8 mouse cellular contexts compared by ENCODE assay signal in genomic region chr3:88177106-88177505, GRCm38 (mm10). TPM values are rescaled to one million over a fixed set of nuclear protein-coding genes. Genes with fewer than 3 reads are reported as not detected.
DNase-seq lines count a peak whose midpoint lies in the region; ATAC-seq and TF ChIP-seq lines count a peak whose summit lies in the region.

No protein-coding gene starts in this region.

- in situ Hi-C loops in CH12.LX (cut with MboI; ENCODE audit: low pct_ligation_motif_present, low pct_unique_long_range_greater_than_20kb, low sequenced_read_pairs), result no loop called here

- peak overlapping the region; percentile 98 for H3K27ac ChIP-seq in heart, adult 2 months
- peak overlapping the region; percentile 94 for H3K27ac ChIP-seq in CH12.LX (ENCODE audit: insufficient read depth, low read depth)
- H3K27ac ChIP-seq in forebrain, embryonic 11.5 days (ENCODE audit: low read depth, low read length), result peak overlapping the region; percentile 97
- peak overlapping the region; percentile 96 for H3K27ac ChIP-seq in intestine, embryonic 15.5 days
- peak overlapping the region; percentile 98 for H3K27ac ChIP-seq in neural tube, embryonic 15.5 days (replicated peaks)

- H3K4me1 ChIP-seq in heart, adult 2 months (ENCODE audit: control insufficient read depth, insufficient read depth, low read length), result peaks cover 10% of the 10 kb centered on the region
- H3K4me1 ChIP-seq in CH12.LX (ENCODE audit: control insufficient read depth in 1 of 2, insufficient read depth in 2 of 2), result peaks cover 0 to 16% of the 10 kb centered on the region in 2 experiments; a peak in 2 of 4 replicates
- H3K4me1 ChIP-seq in forebrain, embryonic 11.5 days (replicated peaks; ENCODE audit: control insufficient read depth, insufficient read depth, low read length), result peaks cover 3% of the 10 kb centered on the region; the same call in 1 of the 2 replicates
- H3K4me1 ChIP-seq in intestine, embryonic 15.5 days (replicated peaks), result 0 out of 2 replicates have a peak, but pooled peaks cover 2% of the 10 kb centered on the region
- peaks cover 7% of the 10 kb centered on the region; the same call in 1 of the 2 replicates for H3K4me1 ChIP-seq in neural tube, embryonic 15.5 days

- DNase-seq in heart, adult 2 months, result peak in 1 of 2 experiments; percentile 43
- DNase-seq in heart, postnatal 4 days, result no peak
- peak; percentile 56 for DNase-seq in CH12.LX (ENCODE audit: extremely low read depth)
- no peak for DNase-seq in forebrain, embryonic 11.5 days (ENCODE audit: low spot score)
- DNase-seq in thymus, postnatal 0 days (ENCODE audit: low spot score), result no peak
- DNase-seq in embryo, embryonic 9.5 days (ENCODE audit: extremely low spot score), result no peak

- no peak for TF ChIP-seq EP300 in heart, adult 2 months (IDR thresholded peaks at IDR 0.05; ENCODE audit: insufficient read depth, low read depth, low read length)
- TF ChIP-seq EP300 in CH12.LX (IDR thresholded peaks at IDR 0.05; ENCODE audit: low read length), result no peak

- peak overlapping the region; percentile 43 for H3K4me2 ChIP-seq in CH12.LX (ENCODE audit: insufficient read depth, low read depth, poor library complexity, severe bottlenecking)
- peak overlapping the region; percentile 74 for H3K4me2 ChIP-seq in forebrain, embryonic 11.5 days (ENCODE audit: low read depth, low read length, severe bottlenecking)
- peak overlapping the region; percentile 55 for H3K4me2 ChIP-seq in intestine, embryonic 15.5 days (replicated peaks)
- peak overlapping the region; percentile 64 for H3K4me2 ChIP-seq in neural tube, embryonic 15.5 days

- WGBS in heart, adult 2 months, result 24% methylated on average over 5 of the region's 5 CpGs
- WGBS in forebrain, embryonic 11.5 days, result 79% methylated on average over 5 of the region's 5 CpGs
- WGBS in intestine, embryonic 15.5 days, result 57% methylated on average over 5 of the region's 5 CpGs
- WGBS in neural tube, embryonic 15.5 days, result 73% methylated on average over 5 of the region's 5 CpGs

- peak overlapping the region; percentile 63 for H3K4me3 ChIP-seq in heart, adult 2 months
- peak overlapping the region; percentile 43 to 61 (median 48) for H3K4me3 ChIP-seq in CH12.LX (replicated peaks in 1 of 3; ENCODE audit: low read depth in 2 of 3, low read length in 2 of 3, poor library complexity in 1 of 3)
- H3K4me3 ChIP-seq in forebrain, embryonic 11.5 days (ENCODE audit: low read depth, low read length), result peak overlapping the region; percentile 57
- H3K4me3 ChIP-seq in intestine, embryonic 15.5 days (replicated peaks), result peak overlapping the region; percentile 53
- H3K4me3 ChIP-seq in neural tube, embryonic 15.5 days (replicated peaks), result peak overlapping the region; percentile 55

- no peak for TF ChIP-seq POLR2A in heart, adult 2 months (IDR thresholded peaks at IDR 0.05; ENCODE audit: insufficient read depth, low read depth, low read length)
- TF ChIP-seq POLR2A in CH12.LX (IDR thresholded peaks at IDR 0.05; ENCODE audit: low read depth, low read length), result no peak

- dilution Hi-C loops in CH12.LX (cut with MboI; ENCODE audit: extremely low pct_ligation_motif_present, extremely low pct_unique_long_range_greater_than_20kb, low sequenced_read_pairs), result no loop called here

- peaks cover 2% of the 10 kb centered on the region; the same call in 1 of the 2 replicates for H3K36me3 ChIP-seq in heart, adult 2 months (ENCODE audit: control insufficient read depth, insufficient read depth, low read length)
- H3K36me3 ChIP-seq in CH12.LX (replicated peaks in 1 of 2; ENCODE audit: control insufficient read depth in 1 of 2, insufficient read depth in 1 of 2, low read length in 1 of 2), result peaks cover 21 to 38% of the 10 kb centered on the region in 2 experiments
- H3K36me3 ChIP-seq in forebrain, embryonic 11.5 days (ENCODE audit: control insufficient read depth, insufficient read depth, low read length), result no peaks in the 10 kb centered on the region; the same call in 1 of the 2 replicates
- H3K36me3 ChIP-seq in intestine, embryonic 15.5 days, result peaks cover 11% of the 10 kb centered on the region; the same call in 1 of the 2 replicates
- 0 out of 2 replicates have a peak, but pooled peaks cover 8% of the 10 kb centered on the region for H3K36me3 ChIP-seq in neural tube, embryonic 15.5 days

- intact Hi-C loops in heart, adult 2 months (cut with DNase I), result loop anchor here (10.0 kb wide), 1 partner anchor 52 kb away; no protein-coding TSS in a partner anchor

- no peaks in the 10 kb centered on the region for H3K27me3 ChIP-seq in heart, adult 2 months (ENCODE audit: control insufficient read depth, insufficient read depth, low read length)
- no peaks in the 10 kb centered on the region for H3K27me3 ChIP-seq in CH12.LX (replicated peaks)
- no peaks in the 10 kb centered on the region for H3K27me3 ChIP-seq in forebrain, embryonic 11.5 days (ENCODE audit: control insufficient read depth, insufficient read depth, low read length)
- no peaks in the 10 kb centered on the region for H3K27me3 ChIP-seq in intestine, embryonic 15.5 days (replicated peaks)
- H3K27me3 ChIP-seq in neural tube, embryonic 15.5 days (replicated peaks), result no peaks in the 10 kb centered on the region

- peak overlapping the region; percentile 26; the same call in 1 of the 2 replicates for H3K9ac ChIP-seq in heart, adult 2 months (ENCODE audit: low read depth, low read length)
- peak overlapping the region; percentile 71 for H3K9ac ChIP-seq in CH12.LX (ENCODE audit: insufficient read depth, low read depth)
- peak overlapping the region; percentile 82 for H3K9ac ChIP-seq in forebrain, embryonic 11.5 days (ENCODE audit: low read length)
- H3K9ac ChIP-seq in intestine, embryonic 15.5 days, result peak overlapping the region; percentile 59; the same call in 1 of the 2 replicates
- H3K9ac ChIP-seq in neural tube, embryonic 15.5 days (replicated peaks), result peak overlapping the region; percentile 60

- no peak for TF ChIP-seq CTCF in heart, adult 2 months (IDR thresholded peaks at IDR 0.05)
- TF ChIP-seq CTCF in CH12.LX (conservative IDR thresholded peaks at IDR 0.05 in 1 of 2, IDR thresholded peaks at IDR 0.05 in 1 of 2; ENCODE audit: low read depth in 2 of 2, low read length in 2 of 2), result no peak

- TF ChIP-seq RAD21 in CH12.LX (IDR thresholded peaks at IDR 0.05; ENCODE audit: low read depth, low read length), result no peak

- no peaks in the 10 kb centered on the region for H3K79me2 ChIP-seq in heart, adult 2 months (replicated peaks; ENCODE audit: control insufficient read depth, insufficient read depth, low read length)
- no peaks in the 10 kb centered on the region for H3K79me2 ChIP-seq in CH12.LX (replicated peaks; ENCODE audit: control insufficient read depth, extremely low read depth, insufficient read depth, poor library complexity, severe bottlenecking)

- no peaks in the 10 kb centered on the region for H3K9me3 ChIP-seq in CH12.LX (replicated peaks; ENCODE audit: low read length)
- no peaks in the 10 kb centered on the region for H3K9me3 ChIP-seq in forebrain, embryonic 11.5 days (ENCODE audit: control insufficient read depth, low read length)
- no peaks in the 10 kb centered on the region for H3K9me3 ChIP-seq in intestine, embryonic 15.5 days
- H3K9me3 ChIP-seq in neural tube, embryonic 15.5 days (replicated peaks), result no peaks in the 10 kb centered on the region

- peak; percentile 4; the same call in 1 of the 2 replicates for ATAC-seq in forebrain, embryonic 11.5 days (replicated peaks; ENCODE audit: low FRiP score)
- ATAC-seq in intestine, embryonic 15.5 days, result peak; percentile 0; the same call in 1 of the 2 replicates
- ATAC-seq in neural tube, embryonic 15.5 days (ENCODE audit: low FRiP score), result no peak; the same call in 1 of the 2 replicates

TF ChIP-seq in CH12.LX, 34 proteins besides CTCF, POLR2A, EP300 and RAD21:
- TF ChIP-seq ZMIZ1 (IDR thresholded peaks at IDR 0.05; ENCODE audit: low read depth, low read length) (0 out of 2 replicates have a peak, but pooled peaks have one; percentile 26), RCOR1 (conservative IDR thresholded peaks at IDR 0.05; ENCODE audit: low read depth, low read length) (no peak), TBP (conservative IDR thresholded peaks at IDR 0.05; ENCODE audit: low read depth, low read length) (peak; percentile 15; the same call in 1 of the 2 replicates), USF2 (conservative IDR thresholded peaks at IDR 0.05; ENCODE audit: low read depth, low read length) (no peak)

RNA-seq across cellular contexts. Expression of gene Mef2d, which starts 34.9 kb away (rescaled TPM):
- 100 to 1,000 TPM; 118 to 129 TPM for total RNA-seq in heart, adult 2 months (2021)
- 119 and 122 TPM in 2 replicates for polyA plus RNA-seq in heart, adult 2 months (2012; rRNA removed)
- 100 to 1,000 TPM; 115 to 120 TPM for total RNA-seq in heart, postnatal 4 days (2021)
- total RNA-seq in CH12.LX (2012; rRNA removed) (10.9 and 11.0 TPM in 2 replicates), CH12.LX (2014; rRNA removed) (4.3 and 4.8 TPM in 2 replicates)
- 51.2 and 75.8 TPM in 2 replicates for polyA plus RNA-seq in CH12.LX (2012; ENCODE audit: insufficient read length, low read depth)
- polyA plus RNA-seq in forebrain, embryonic 11.5 days (2014; fragmentation: Nextera tagmentation; extraction: Ambion mirVana), result 17.3 and 19.7 TPM in 2 replicates
- polyA plus RNA-seq in intestine, embryonic 15.5 days (2015; fragmentation: Nextera tagmentation; extraction: Ambion mirVana), result 19.7 and 20.8 TPM in 2 replicates
- polyA plus RNA-seq in neural tube, embryonic 15.5 days (2015; fragmentation: Nextera tagmentation; extraction: Ambion mirVana), result 14.3 and 20.3 TPM in 2 replicates
- 32.0 and 32.2 TPM in 2 replicates for polyA plus RNA-seq in thymus, postnatal 0 days (2015; fragmentation: Nextera tagmentation; extraction: Ambion mirVana)

Comparison
In these comparisons a context has a peak if more than half of its experiments do, and no peak if none do; other contexts are left out.
1. H3K9ac ChIP-seq: peak in every context shown above with its lines; median percentile 82 in forebrain, embryonic 11.5 days; 71 in CH12.LX; 60 in neural tube, embryonic 15.5 days; 59 in intestine, embryonic 15.5 days; 26 in heart, adult 2 months.